Mouse (Mus musculus) megakaryocyte progenitor cell, adult 5-6 weeks (primary cell): ENCODE results near the gene Grap2. TPM values are rescaled to one million over a fixed set of nuclear protein-coding genes. Genes with fewer than 3 reads are reported as not detected.

Experiments used
- ATAC-seq: replicated peaks from 2 replicates; pipeline ENCODE4 v1.8.0; 2016; ENCODE audit warnings: mild to moderate bottlenecking, moderate TSS enrichment, inconsistent platforms; ENCODE audit not compliant: poor library complexity
- total RNA-seq, 2 experiments: library from RNA; stranded (forward) in 1 of 2; stranded (reverse) in 1 of 2; fragments of 157-497, 149-512 nt in 1 of 2; fragments of 200-1000 nt in 1 of 2; gene quantifications; 2 replicates each; pipeline versions ENCODE4 v1.2.3 to v1.2.4; 2015 to 2017

Grap2 gene
- total RNA-seq, 2 experiments from 2014 or later = 0.05 to 1.5 TPM

- no peak for ATAC-seq
Observed at GRCm38 (mm10) chr15:80674700-80675099, 102.3 kb downstream of the Grap2 start.

GRCm38 (mm10) chr15:80679515-80680215 is 107.3 kb downstream of the Grap2 start:
- ATAC-seq = no peak

GRCm38 (mm10) chr15:80680347-80681030 is 108.1 kb downstream of the Grap2 start:
- ATAC-seq = no peak

- ATAC-seq = peak; percentile 42; the same call in 1 of the 2 replicates
Observed at GRCm38 (mm10) chr15:80681466-80681881, 109.1 kb downstream of the Grap2 start.

- ATAC-seq = no peak
Observed at GRCm38 (mm10) chr15:80682343-80682742, 109.9 kb downstream of the Grap2 start.

GRCm38 (mm10) chr15:80683151-80683550 is 110.8 kb downstream of the Grap2 start:
- ATAC-seq = no peak

- ATAC-seq = no peak
Observed at GRCm38 (mm10) chr15:80683990-80684389, 111.6 kb downstream of the Grap2 start.

GRCm38 (mm10) chr15:80684786-80685602 is 112.6 kb downstream of the Grap2 start:
- ATAC-seq = no peak

- ATAC-seq = no peak
Observed at GRCm38 (mm10) chr15:80685603-80685895, 113.2 kb downstream of the Grap2 start.

- peak; percentile 23 for ATAC-seq
Observed at GRCm38 (mm10) chr15:80688536-80688935, 116.1 kb downstream of the Grap2 start.

- ATAC-seq = no peak
Observed at GRCm38 (mm10) chr15:80693492-80693891, 121.1 kb downstream of the Grap2 start.

- peak; percentile 72 for ATAC-seq
Observed at GRCm38 (mm10) chr15:80694125-80694910, 121.9 kb downstream of the Grap2 start.

GRCm38 (mm10) chr15:80697564-80697963 is 125.2 kb downstream of the Grap2 start:
- ATAC-seq = peak; percentile 65

GRCm38 (mm10) chr15:80701481-80702257 is 129.3 kb downstream of the Grap2 start:
- no peak for ATAC-seq

Other genes with a start within 250 kb of the Grap2 start
- not detected in 2 replicates for gene Enthd1, start 7.4 kb upstream of the Grap2 start, total RNA-seq (2015)
- not detected in 2 replicates for gene Enthd1, start 7.4 kb upstream of the Grap2 start, total RNA-seq (2017)
- gene Fam83f, start 99.3 kb downstream of the Grap2 start, total RNA-seq (2015) = 0.05 and 0.20 TPM in 2 replicates
- 0.10 and 0.42 TPM in 2 replicates for gene Fam83f, start 99.3 kb downstream of the Grap2 start, total RNA-seq (2017)
- gene Tnrc6b, start 138.7 kb downstream of the Grap2 start, total RNA-seq (2015) = 41.8 and 46.5 TPM in 2 replicates
- gene Tnrc6b, start 138.7 kb downstream of the Grap2 start, total RNA-seq (2017) = 46.6 and 59.3 TPM in 2 replicates